Mouse (Mus musculus): ENCODE data around the gene Txndc5. TPM values are rescaled to one million over a fixed set of nuclear protein-coding genes. Genes with fewer than 3 reads are reported as not detected.
A peak's percentile ranks its signal among the peaks of the same experiment; 100 is the strongest.

Txndc5 gene
- polyA plus RNA-seq, 1 experiment from 2014 or later: 80.6 TPM

DNA sequence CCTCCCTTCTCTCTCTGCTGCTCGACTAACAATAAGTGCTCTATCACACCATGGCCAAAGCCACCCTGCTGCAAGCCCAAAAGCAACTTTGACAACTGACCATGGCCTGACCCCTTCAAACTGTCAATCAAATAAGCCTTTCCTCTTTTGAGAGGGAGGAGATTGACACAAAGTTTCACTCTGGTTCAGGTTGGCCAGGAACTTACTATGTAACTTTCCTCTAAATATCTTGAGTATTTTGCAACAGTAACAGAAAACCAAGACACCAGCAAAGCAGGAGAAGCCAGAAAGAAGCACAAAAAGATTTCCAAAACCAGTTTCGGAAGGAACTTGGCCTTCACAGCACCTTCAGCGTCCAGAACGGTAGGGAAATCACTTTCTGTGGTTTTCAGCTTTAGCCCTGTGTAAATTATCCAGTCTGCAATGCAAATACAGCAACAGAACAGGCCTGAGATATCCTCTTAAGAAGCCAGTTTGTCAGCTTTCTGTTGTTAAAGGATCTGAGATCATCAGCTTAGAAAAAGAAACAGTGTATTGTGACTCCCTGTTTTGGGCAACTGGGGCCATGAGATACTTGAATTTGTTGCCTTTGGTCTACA lies 6.5 kb downstream of the Txndc5 start:
- Histone ChIP-seq H3K9me3 (ENCODE audit: low read length) (no peaks in the 10 kb centered on the region), H3K4me3 (ENCODE audit: low read depth, low read length) (no peak overlapping the region), H3K9ac (replicated peaks) (no peak overlapping the region), H3K4me1 (ENCODE audit: insufficient read depth) (peaks cover 18% of the 10 kb centered on the region), H3K36me3 (replicated peaks; ENCODE audit: insufficient read depth, low read length) (peaks cover 26% of the 10 kb centered on the region), H3K27me3 (ENCODE audit: insufficient read depth, low read length) (no peaks in the 10 kb centered on the region), H3K4me2 (ENCODE audit: low read depth, low read length) (no peak overlapping the region), H3K27ac (ENCODE audit: low read depth) (no peak overlapping the region)
- WGBS (ENCODE audit: insufficient replicate concordance): 67% methylated on average over 4 of the region's 4 CpGs
- no peak for ATAC-seq
- DNase-seq: no peak
- TF ChIP-seq CTCF (IDR thresholded peaks at IDR 0.05; ENCODE audit: low read depth) (no peak), EP300 (IDR thresholded peaks at IDR 0.05; ENCODE audit: low read depth) (no peak)

DNA sequence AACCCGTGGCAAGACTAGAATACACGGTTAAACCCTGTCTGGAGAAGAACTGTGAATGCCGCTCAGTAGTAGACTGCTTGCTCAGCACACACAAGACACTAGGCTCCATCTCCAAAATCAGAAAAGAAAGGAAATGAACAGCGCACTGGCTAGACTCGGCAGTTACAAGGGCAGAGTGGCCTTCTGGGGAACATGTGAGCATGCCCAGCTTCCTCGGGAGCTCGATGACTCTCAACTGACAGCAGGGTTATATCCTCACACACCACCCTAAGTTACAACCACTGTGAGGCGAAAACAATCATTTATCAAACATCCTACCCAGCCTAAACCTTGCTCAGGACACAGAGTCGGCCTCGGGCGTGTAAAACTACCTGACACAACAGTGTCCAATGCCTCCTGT lies 8.3 kb downstream of the Txndc5 start:
- H3K27ac ChIP-seq (ENCODE audit: low read depth): no peak overlapping the region
- H3K4me3 ChIP-seq (ENCODE audit: low read depth, low read length): no peak overlapping the region
- no peak overlapping the region for H3K9ac ChIP-seq (replicated peaks)
- WGBS (ENCODE audit: insufficient replicate concordance): 80% methylated on average over 11 of the region's 11 CpGs
- ATAC-seq (no peak), DNase-seq (no peak)
- H3K4me1 ChIP-seq (ENCODE audit: insufficient read depth): peaks cover 10% of the 10 kb centered on the region; the same call in 1 of the 2 replicates
- H3K4me2 ChIP-seq (ENCODE audit: low read depth, low read length): no peak overlapping the region
- H3K27me3 ChIP-seq (ENCODE audit: insufficient read depth, low read length): no peaks in the 10 kb centered on the region
- H3K9me3 ChIP-seq (ENCODE audit: low read length): no peaks in the 10 kb centered on the region
- no peak for TF ChIP-seq EP300 (IDR thresholded peaks at IDR 0.05; ENCODE audit: low read depth)
- TF ChIP-seq CTCF (IDR thresholded peaks at IDR 0.05; ENCODE audit: low read depth): no peak
- H3K36me3 ChIP-seq (replicated peaks; ENCODE audit: insufficient read depth, low read length): peaks cover 34% of the 10 kb centered on the region

DNA sequence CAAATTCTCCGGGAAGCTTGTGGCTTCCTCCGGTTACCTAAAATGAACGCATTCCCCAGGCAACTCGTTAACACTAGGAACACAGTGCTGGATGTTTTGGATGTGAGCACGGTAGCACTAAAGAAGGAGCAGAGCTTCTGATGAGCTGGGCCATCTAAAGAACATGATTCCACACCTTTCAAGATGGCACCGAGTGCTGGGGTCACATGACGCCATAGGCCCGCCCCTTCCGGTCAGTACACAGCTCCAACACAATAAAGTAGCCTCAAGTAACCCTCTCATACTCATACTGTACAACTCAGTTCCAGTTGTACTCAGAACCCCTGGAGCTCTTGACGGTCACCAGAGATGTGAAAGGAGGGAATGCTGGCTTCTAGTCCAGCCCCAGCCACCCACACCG lies 12.0 kb downstream of the Txndc5 start:
- DNase-seq: no peak

DNA sequence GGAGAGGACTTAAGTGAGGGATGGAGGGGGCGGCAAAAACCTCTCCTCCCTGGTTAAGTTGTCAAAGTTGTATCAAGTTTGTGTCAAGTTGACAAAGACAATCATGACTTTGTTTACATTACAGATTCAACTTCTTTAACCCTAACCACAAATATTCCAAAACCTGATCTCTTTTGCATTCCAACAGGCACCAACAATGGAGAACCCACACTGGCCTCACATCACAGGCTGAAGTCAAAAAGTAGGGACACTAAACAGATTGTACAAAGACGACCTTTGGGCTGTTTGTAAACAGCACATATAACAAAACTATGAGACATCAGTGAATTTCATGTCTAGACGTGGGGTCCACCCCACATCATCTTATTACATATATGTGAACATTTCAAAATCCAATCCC lies 12.8 kb downstream of the Txndc5 start:
- 0 out of 2 replicates have a peak, but pooled peaks cover 4% of the 10 kb centered on the region for H3K4me1 ChIP-seq (ENCODE audit: insufficient read depth)
- no peak overlapping the region for H3K4me2 ChIP-seq (ENCODE audit: low read depth, low read length)
- H3K4me3 ChIP-seq (ENCODE audit: low read depth, low read length): no peak overlapping the region
- ATAC-seq (0 out of 2 replicates have a peak, but pooled peaks have one; percentile 37), DNase-seq (no peak)
- H3K9ac ChIP-seq (replicated peaks): no peak overlapping the region
- H3K27me3 ChIP-seq (ENCODE audit: insufficient read depth, low read length): no peaks in the 10 kb centered on the region
- H3K9me3 ChIP-seq (ENCODE audit: low read length): no peaks in the 10 kb centered on the region
- TF ChIP-seq CTCF (IDR thresholded peaks at IDR 0.05; ENCODE audit: low read depth) (no peak), EP300 (IDR thresholded peaks at IDR 0.05; ENCODE audit: low read depth) (no peak)
- 53% methylated on average over 3 of the region's 3 CpGs for WGBS (ENCODE audit: insufficient replicate concordance)
- no peak overlapping the region; the same call in 1 of the 2 replicates for H3K27ac ChIP-seq (ENCODE audit: low read depth)
- H3K36me3 ChIP-seq (replicated peaks; ENCODE audit: insufficient read depth, low read length): peaks cover 58% of the 10 kb centered on the region

More for the DNA sequence above, 12.0 kb downstream of the Txndc5 start:
- no peak overlapping the region for H3K4me2 ChIP-seq (ENCODE audit: low read depth, low read length)
- no peaks in the 10 kb centered on the region for H3K9me3 ChIP-seq (ENCODE audit: low read length)
- H3K27me3 ChIP-seq (ENCODE audit: insufficient read depth, low read length): no peaks in the 10 kb centered on the region
- peaks cover 58% of the 10 kb centered on the region for H3K36me3 ChIP-seq (replicated peaks; ENCODE audit: insufficient read depth, low read length)
- WGBS (ENCODE audit: insufficient replicate concordance): 82% methylated on average over 11 of the region's 11 CpGs
- H3K4me1 ChIP-seq (ENCODE audit: insufficient read depth): 0 out of 2 replicates have a peak, but pooled peaks cover 4% of the 10 kb centered on the region
- H3K9ac ChIP-seq (replicated peaks): no peak overlapping the region
- no peak overlapping the region for H3K4me3 ChIP-seq (ENCODE audit: low read depth, low read length)
- H3K27ac ChIP-seq (ENCODE audit: low read depth): no peak overlapping the region
- ATAC-seq: no peak
- TF ChIP-seq CTCF (IDR thresholded peaks at IDR 0.05; ENCODE audit: low read depth): no peak
- no peak for TF ChIP-seq EP300 (IDR thresholded peaks at IDR 0.05; ENCODE audit: low read depth)

DNA sequence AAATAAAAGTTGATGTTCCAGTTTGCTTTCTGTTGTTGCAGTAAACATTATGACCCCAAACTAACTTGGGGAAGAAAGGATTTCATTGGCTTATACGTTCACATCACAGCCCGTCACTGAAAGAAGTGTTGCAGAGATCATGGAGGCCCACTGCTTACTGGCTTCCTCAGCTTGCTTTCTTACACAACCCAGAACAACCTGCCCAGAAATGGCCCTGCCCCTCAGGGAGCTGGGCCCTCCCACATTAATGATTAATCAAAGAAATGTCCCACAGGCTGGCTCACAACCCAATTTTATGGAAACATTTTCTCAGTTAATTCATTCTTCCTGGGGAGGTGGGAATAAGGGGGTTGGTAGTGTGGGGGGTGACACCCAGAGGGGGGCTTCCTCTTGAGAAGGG lies 13.2 kb downstream of the Txndc5 start:
- DNase-seq (peak; percentile 33), ATAC-seq (peak; percentile 94)
- Histone ChIP-seq H3K4me1 (ENCODE audit: insufficient read depth) (0 out of 2 replicates have a peak, but pooled peaks cover 4% of the 10 kb centered on the region), H3K27ac (ENCODE audit: low read depth) (no peak overlapping the region; the same call in 1 of the 2 replicates), H3K27me3 (ENCODE audit: insufficient read depth, low read length) (no peaks in the 10 kb centered on the region), H3K4me2 (ENCODE audit: low read depth, low read length) (no peak overlapping the region), H3K4me3 (ENCODE audit: low read depth, low read length) (no peak overlapping the region), H3K9ac (replicated peaks) (no peak overlapping the region), H3K36me3 (replicated peaks; ENCODE audit: insufficient read depth, low read length) (peaks cover 54% of the 10 kb centered on the region), H3K9me3 (ENCODE audit: low read length) (no peaks in the 10 kb centered on the region)
- TF ChIP-seq CTCF (IDR thresholded peaks at IDR 0.05; ENCODE audit: low read depth) (no peak), EP300 (IDR thresholded peaks at IDR 0.05; ENCODE audit: low read depth) (no peak)
- 59% methylated on average over 2 of the region's 2 CpGs for WGBS (ENCODE audit: insufficient replicate concordance)

DNA sequence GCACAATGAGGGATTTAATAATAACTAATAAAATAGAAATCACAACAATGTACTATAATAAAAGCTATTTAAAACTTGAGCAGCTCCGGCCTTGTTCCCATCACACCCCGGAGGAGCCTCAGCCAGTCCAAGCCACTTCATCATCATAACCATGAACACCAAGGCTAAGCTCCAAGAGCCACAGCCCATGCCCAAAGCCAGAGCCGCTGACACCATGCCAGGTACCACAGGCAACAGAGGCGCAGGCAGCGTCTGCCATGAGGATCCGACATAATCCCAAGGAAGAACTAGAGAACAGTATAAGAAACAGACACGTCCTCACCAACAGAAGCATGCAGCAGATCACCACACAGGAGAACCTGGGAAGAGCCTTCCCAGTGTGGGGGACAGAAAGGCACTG lies 14.7 kb downstream of the Txndc5 start:
- Histone ChIP-seq H3K27ac (ENCODE audit: low read depth) (no peak overlapping the region), H3K9ac (replicated peaks) (no peak overlapping the region), H3K9me3 (ENCODE audit: low read length) (no peaks in the 10 kb centered on the region), H3K27me3 (ENCODE audit: insufficient read depth, low read length) (no peaks in the 10 kb centered on the region), H3K4me3 (ENCODE audit: low read depth, low read length) (no peak overlapping the region), H3K36me3 (replicated peaks; ENCODE audit: insufficient read depth, low read length) (peaks cover 55% of the 10 kb centered on the region), H3K4me2 (ENCODE audit: low read depth, low read length) (no peak overlapping the region), H3K4me1 (ENCODE audit: insufficient read depth) (0 out of 2 replicates have a peak, but pooled peaks cover 4% of the 10 kb centered on the region)
- ATAC-seq (no peak), DNase-seq (no peak)
- TF ChIP-seq EP300 (IDR thresholded peaks at IDR 0.05; ENCODE audit: low read depth) (no peak), CTCF (IDR thresholded peaks at IDR 0.05; ENCODE audit: low read depth) (no peak)
- 88% methylated on average over 7 of the region's 7 CpGs for WGBS (ENCODE audit: insufficient replicate concordance)

Data from liver, postnatal 0 days (tissue).